Mouse (Mus musculus) CH12.LX (cell line): ENCODE measurements around the gene Mcemp1. TPM values are rescaled to one million over a fixed set of nuclear protein-coding genes. Genes with fewer than 3 reads are reported as not detected.

Experiments
- DNase-seq: peaks from one replicate; pipeline ENCODE4 v3.0.0-alpha.2; 2013; ENCODE audit errors: extremely low read depth
- H3K27ac ChIP-seq: 2 replicates; pipeline ENCODE4 v1.5.1; 2012; ENCODE audit warnings: low read depth, mild to moderate bottlenecking, control low read depth, moderate library complexity; ENCODE audit not compliant: insufficient read depth
- H3K27me3 ChIP-seq: replicated peaks from 2 replicates; pipeline ENCODE3; 2012; ENCODE audit warnings: inconsistent platforms
- H3K36me3 ChIP-seq, 2 experiments: replicated peaks in 1 of 2; 2 replicates each; pipeline versions ENCODE3 to v1.6.1; 2012; ENCODE audit warnings: inconsistent platforms in 1 of 2, low read length in 1 of 2, mild to moderate bottlenecking in 1 of 2, mixed read lengths in 1 of 2, moderate library complexity in 1 of 2; ENCODE audit not compliant: control insufficient read depth in 1 of 2, insufficient read depth in 1 of 2
- H3K4me1 ChIP-seq, 2 experiments: 2 replicates each; pipeline ENCODE4 v1.6.1; 2012; ENCODE audit warnings: inconsistent platforms in 1 of 2, moderate library complexity in 1 of 2; ENCODE audit not compliant: insufficient read depth in 2 of 2, control insufficient read depth in 1 of 2
- H3K4me2 ChIP-seq: 2 replicates; pipeline ENCODE4 v1.6.1; 2012; ENCODE audit warnings: low read depth, mild to moderate bottlenecking, control low read depth; ENCODE audit not compliant: poor library complexity, insufficient read depth, severe bottlenecking
- H3K4me3 ChIP-seq, 3 experiments: fragments of 150-350 bp in 1 of 3; sonication (generic) in 1 of 3; replicated peaks in 1 of 3; 2 replicates each; pipeline versions ENCODE3 to v1.5.1; 2011 to 2012; ENCODE audit warnings: low read depth in 2 of 3, low read length in 2 of 3, mild to moderate bottlenecking in 2 of 3, moderate library complexity in 2 of 3, control low read depth in 1 of 3, improper control_type of control experiment in 1 of 3, inconsistent platforms in 1 of 3, mixed read lengths in 1 of 3; ENCODE audit not compliant: poor library complexity in 1 of 3
- H3K79me2 ChIP-seq: replicated peaks from 2 replicates; pipeline ENCODE4 v1.6.1; 2012; ENCODE audit warnings: mild to moderate bottlenecking, moderate library complexity; ENCODE audit not compliant: control insufficient read depth, poor library complexity, insufficient read depth, severe bottlenecking; ENCODE audit errors: extremely low read depth
- H3K9ac ChIP-seq: 2 replicates; pipeline ENCODE4 v1.6.1; 2012; ENCODE audit warnings: low read depth, mild to moderate bottlenecking, control low read depth, moderate library complexity; ENCODE audit not compliant: insufficient read depth
- H3K9me3 ChIP-seq: replicated peaks from 2 replicates; pipeline ENCODE3; 2012; ENCODE audit warnings: low read length, inconsistent platforms, mixed read lengths
- CHD1 ChIP-seq: IDR thresholded peaks from 2 replicates; pipeline ENCODE4 v1.6.1; 2012; ENCODE audit warnings: low read depth, low read length, improper control_type of control experiment, inconsistent platforms
- CHD2 ChIP-seq: IDR thresholded peaks from 2 replicates; pipeline ENCODE4 v1.6.1; 2011; ENCODE audit warnings: low read length, improper control_type of control experiment
- CTCF ChIP-seq, 2 experiments: IDR thresholded peaks in 1 of 2; conservative IDR thresholded peaks in 1 of 2; 2 replicates each; pipeline ENCODE4 v1.5.1; 2011 to 2012; ENCODE audit warnings: low read depth in 2 of 2, low read length in 2 of 2, improper control_type of control experiment in 1 of 2, inconsistent platforms in 1 of 2, mild to moderate bottlenecking in 1 of 2, moderate library complexity in 1 of 2
- EP300 ChIP-seq: IDR thresholded peaks from 2 replicates; pipeline ENCODE4 v1.6.1; 2011; ENCODE audit warnings: low read length, improper control_type of control experiment
- GABPA ChIP-seq: IDR thresholded peaks from 2 replicates; pipeline ENCODE4 v1.6.1; 2012; ENCODE audit warnings: low read depth, low read length, improper control_type of control experiment, inconsistent platforms; ENCODE audit not compliant: insufficient replicate concordance
- HCFC1 ChIP-seq: IDR thresholded peaks from 2 replicates; pipeline ENCODE4 v1.6.1; 2012; ENCODE audit warnings: low read depth, mild to moderate bottlenecking, inconsistent platforms, low read length, improper control_type of control experiment
- IRF4 ChIP-seq: IDR thresholded peaks from 2 replicates; pipeline ENCODE4 v1.6.1; 2014; ENCODE audit warnings: low read depth, mild to moderate bottlenecking, inconsistent platforms, low read length, improper control_type of control experiment
- JUND ChIP-seq: conservative IDR thresholded peaks from 2 replicates; pipeline ENCODE4 v1.6.1; 2011; ENCODE audit warnings: low read depth, low read length, improper control_type of control experiment
- KAT2A ChIP-seq: IDR thresholded peaks from 2 replicates; pipeline ENCODE4 v1.6.1; 2012; ENCODE audit warnings: low read length, improper control_type of control experiment, inconsistent platforms; ENCODE audit not compliant: insufficient replicate concordance
- MAX ChIP-seq: IDR thresholded peaks from 2 replicates; pipeline ENCODE4 v1.6.1; 2011; ENCODE audit warnings: low read length, improper control_type of control experiment
- MAZ ChIP-seq: IDR thresholded peaks from 2 replicates; pipeline ENCODE4 v1.6.1; 2012; ENCODE audit warnings: low read depth, mild to moderate bottlenecking, inconsistent platforms, low read length, improper control_type of control experiment, moderate library complexity
- MXI1 ChIP-seq: IDR thresholded peaks from 2 replicates; pipeline ENCODE4 v1.6.1; 2011; ENCODE audit warnings: mild to moderate bottlenecking, low read depth, low read length, improper control_type of control experiment
- MYC ChIP-seq: IDR thresholded peaks from 2 replicates; pipeline ENCODE4 v1.6.1; 2011; ENCODE audit warnings: low read depth, mild to moderate bottlenecking, improper control_type of control experiment, low read length
- POLR2A ChIP-seq: IDR thresholded peaks from 2 replicates; pipeline ENCODE4 v1.6.1; 2011; ENCODE audit warnings: low read depth, mild to moderate bottlenecking, improper control_type of control experiment, low read length
- RAD21 ChIP-seq: IDR thresholded peaks from 2 replicates; pipeline ENCODE4 v1.6.1; 2011; ENCODE audit warnings: low read depth, mild to moderate bottlenecking, low read length, improper control_type of control experiment, moderate library complexity
- RCOR1 ChIP-seq: conservative IDR thresholded peaks from 2 replicates; pipeline ENCODE4 v1.6.1; 2012; ENCODE audit warnings: low read depth, mild to moderate bottlenecking, inconsistent platforms, low read length, improper control_type of control experiment
- SIN3A ChIP-seq: IDR thresholded peaks from 2 replicates; pipeline ENCODE4 v1.6.1; 2012; ENCODE audit warnings: low read length, improper control_type of control experiment, inconsistent platforms
- TBP ChIP-seq: conservative IDR thresholded peaks from 2 replicates; pipeline ENCODE4 v1.6.1; 2011; ENCODE audit warnings: low read depth, low read length, improper control_type of control experiment
- UBTF ChIP-seq: IDR thresholded peaks from 2 replicates; pipeline ENCODE4 v1.6.1; 2012; ENCODE audit warnings: low read depth, mild to moderate bottlenecking, inconsistent platforms, low read length, improper control_type of control experiment, moderate library complexity
- USF1 ChIP-seq: IDR thresholded peaks from 2 replicates; pipeline ENCODE4 v1.6.1; 2014; ENCODE audit warnings: low read depth, mild to moderate bottlenecking, inconsistent platforms, low read length, improper control_type of control experiment
- USF2 ChIP-seq: conservative IDR thresholded peaks from 2 replicates; pipeline ENCODE4 v1.6.1; 2011; ENCODE audit warnings: low read depth, low read length, improper control_type of control experiment
- ZC3H11A ChIP-seq: IDR thresholded peaks from 2 replicates; pipeline ENCODE4 v1.6.1; 2012; ENCODE audit warnings: low read depth, mild to moderate bottlenecking, inconsistent platforms, low read length, improper control_type of control experiment
- dilution Hi-C: fragments of 300-500 bp; cut with MboI; formaldehyde crosslinking; loops from 2 replicates; pipeline ENCODE4 v1.14.3; 2020; ENCODE audit warnings: low sequenced_read_pairs; ENCODE audit not compliant: extremely low pct_unique_long_range_greater_than_20kb, extremely low pct_ligation_motif_present
- in situ Hi-C: fragments of 300-500 bp; cut with MboI; formaldehyde crosslinking; loops from 3 replicates; pipeline ENCODE4 v1.14.3; 2019; ENCODE audit warnings: low sequenced_read_pairs, low pct_ligation_motif_present, low pct_unique_long_range_greater_than_20kb, mixed read lengths
- polyA plus RNA-seq: library from polyadenylated mRNA; unstranded; fragments of >175 nt; gene quantifications from 2 replicates; pipeline ENCODE4 v1.2.1, GENCODE M21; 2012; ENCODE audit warnings: low read depth; ENCODE audit not compliant: insufficient read length
- total RNA-seq, 2 experiments: library from RNA; depleted of rRNA; stranded (reverse); fragments of 300-350 nt in 1 of 2; fragments of >200 nt in 1 of 2; gene quantifications; 2 replicates each; pipeline ENCODE4 v1.2.3; 2012 to 2014

Mcemp1 gene
- total and polyA plus RNA-seq, 3 experiments: 0.36 to 0.39 TPM; not detected in 1

- TF ChIP-seq CHD2 (no peak), EP300 (peak; percentile 96), GABPA (no peak), USF1 (no peak), JUND (no peak)
Measured at GRCm38 (mm10) chr8:3711646-3712045, 46.1 kb downstream of the Mcemp1 start (continued).

GRCm38 (mm10) chr8:3717321-3717954 is 51.9 kb downstream of the Mcemp1 start:
- Histone ChIP-seq H3K4me3 (no peak overlapping the region), H3K79me2 (no peaks in the 10 kb centered on the region), H3K9ac (no peak overlapping the region), H3K36me3 (no peaks in the 10 kb centered on the region), H3K27ac (no peak overlapping the region), H3K4me2 (no peak overlapping the region), H3K27me3 (peaks cover 43% of the 10 kb centered on the region), H3K4me1 (peaks cover 0 to 2% of the 10 kb centered on the region in 2 experiments; a peak in 1 of 4 replicates), H3K9me3 (no peaks in the 10 kb centered on the region)
- in situ Hi-C loops: loop anchor here (10.0 to 25.0 kb wide), 3 partner anchors 237 to 645 kb away; partner anchors contain the start of genes Cd209c and Cd209g
- dilution Hi-C loops: no loop called here
- TF ChIP-seq POLR2A (no peak), TBP (no peak), ZC3H11A (no peak), CHD1 (no peak), MAX (no peak), USF2 (no peak), MYC (no peak), MAZ (no peak), SIN3A (no peak), RCOR1 (no peak), JUND (no peak), RAD21 (no peak), UBTF (no peak), HCFC1 (no peak), CTCF (conservative IDR thresholded peaks at IDR 0.05 in 1 of 2, IDR thresholded peaks at IDR 0.05 in 1 of 2; ENCODE audit: low read depth in 2 of 2, low read length in 2 of 2) (no peak), MXI1 (no peak), KAT2A (no peak), IRF4 (no peak)
- DNase-seq: no peak
